In genomic region chr13:30501860-30502395, GRCm38 (mm10) we compare ENCODE assay signal across 9 mouse cellular contexts. TPM values are rescaled to one million over a fixed set of nuclear protein-coding genes. Genes with fewer than 3 reads are reported as not detected.
DNase-seq lines count a peak whose midpoint lies in the region; ATAC-seq lines count a peak whose summit lies in the region.
"Had no signal": no experiment of that assay in that cellular context is flagged by ENCODE, and none has a peak within 500 bp of the region (broad histone marks: within the 10 kb centered on the region; RNA-seq: fewer than 3 reads in every experiment).

No protein-coding gene starts in this region.

- H3K27ac ChIP-seq in kidney, embryonic 16.5 days (ENCODE audit: low read length), result no peak overlapping the region
- H3K27ac ChIP-seq in limb, embryonic 13.5 days, result no peak overlapping the region
- H3K27ac ChIP-seq: limb, embryonic 12.5 days had no signal

- no peak overlapping the region for H3K4me3 ChIP-seq in kidney, embryonic 16.5 days (ENCODE audit: low read length)
- H3K4me3 ChIP-seq in limb, embryonic 13.5 days, result no peak overlapping the region
- H3K4me3 ChIP-seq: limb, embryonic 12.5 days had no signal

- H3K36me3 ChIP-seq in kidney, embryonic 16.5 days (ENCODE audit: insufficient read depth, low read length), result no peaks in the 10 kb centered on the region
- no peaks in the 10 kb centered on the region for H3K36me3 ChIP-seq in limb, embryonic 13.5 days
- H3K36me3 ChIP-seq: limb, embryonic 12.5 days had no signal

- H3K27me3 ChIP-seq in kidney, embryonic 16.5 days (ENCODE audit: insufficient read depth, low read length), result no peaks in the 10 kb centered on the region
- no peaks in the 10 kb centered on the region for H3K27me3 ChIP-seq in limb, embryonic 13.5 days
- H3K27me3 ChIP-seq: limb, embryonic 12.5 days had no signal

- no peak overlapping the region for H3K4me2 ChIP-seq in kidney, embryonic 16.5 days (replicated peaks; ENCODE audit: low read depth, low read length)
- no peak overlapping the region for H3K4me2 ChIP-seq in limb, embryonic 13.5 days (replicated peaks)
- H3K4me2 ChIP-seq: limb, embryonic 12.5 days had no signal

- ATAC-seq in kidney, embryonic 16.5 days (ENCODE audit: low FRiP score, low TSS enrichment), result no peak
- ATAC-seq in limb, embryonic 13.5 days (ENCODE audit: low FRiP score, low read depth), result 0 out of 2 replicates have a peak, but pooled peaks have one; percentile 19

- 30% methylated on average over 7 of the region's 7 CpGs for WGBS in kidney, embryonic 16.5 days
- WGBS in limb, embryonic 13.5 days, result 33% methylated on average over 7 of the region's 7 CpGs

- peak; percentile 19 to 43 for DNase-seq in cerebellum, postnatal 10 days
- no peak for DNase-seq in cerebellum, adult 8-10 months
- DNase-seq in kidney, postnatal 10 days, result peak; percentile 32
- peak; percentile 13 for DNase-seq in ES-CJ7 (ENCODE audit: low read depth, low spot score)
- no peak for DNase-seq in thymus, postnatal 25 days
- DNase-seq in layer of hippocampus, adult 9-11 months, result no peak

- no peak overlapping the region for H3K9ac ChIP-seq in kidney, embryonic 16.5 days (replicated peaks; ENCODE audit: low read length)
- H3K9ac ChIP-seq in limb, embryonic 13.5 days, result no peak overlapping the region
- H3K9ac ChIP-seq: limb, embryonic 12.5 days had no signal

- H3K4me1 ChIP-seq in kidney, embryonic 16.5 days (ENCODE audit: insufficient read depth, low read length), result no peaks in the 10 kb centered on the region
- H3K4me1 ChIP-seq in limb, embryonic 13.5 days, result no peaks in the 10 kb centered on the region
- H3K4me1 ChIP-seq: limb, embryonic 12.5 days had no signal

- no peaks in the 10 kb centered on the region for H3K9me3 ChIP-seq in kidney, embryonic 16.5 days (ENCODE audit: low read length)
- no peaks in the 10 kb centered on the region for H3K9me3 ChIP-seq in limb, embryonic 13.5 days
- H3K9me3 ChIP-seq: limb, embryonic 12.5 days had no signal

RNA-seq across cellular contexts. Expression of gene Uqcrfs1, which starts 43.2 kb away (rescaled TPM):
- 312 and 338 TPM in 2 replicates for polyA plus RNA-seq in kidney, embryonic 16.5 days (2015; fragmentation: Nextera tagmentation; extraction: Ambion mirVana)
- polyA plus RNA-seq in limb, embryonic 13.5 days (2015; fragmentation: Nextera tagmentation; extraction: Ambion mirVana), result 191 and 193 TPM in 2 replicates

Comparison
In these comparisons a context has a peak if more than half of its experiments do, and no peak if none do; other contexts are left out.
1. DNase-seq: peak in cerebellum, postnatal 10 days (2 of 2), kidney, postnatal 10 days (single experiment) and ES-CJ7 (single experiment); none in cerebellum, adult 8-10 months (single experiment), thymus, postnatal 25 days (single experiment) and layer of hippocampus, adult 9-11 months (single experiment).